Mouse (Mus musculus) adrenal gland, postnatal 10 days (tissue): ENCODE data around the gene Itgae. TPM values are rescaled to one million over a fixed set of nuclear protein-coding genes. Genes with fewer than 3 reads are reported as not detected.

ENCODE experiments used
- DNase-seq: peaks from one replicate; pipeline ENCODE4 v3.0.0; 2021; ENCODE audit warnings: mixed read lengths
- total RNA-seq, 2 experiments: library from RNA; stranded (reverse); gene quantifications; 2 replicates each; pipeline ENCODE4 v1.2.3; 2021

The Itgae gene
- total RNA-seq, 2 experiments from 2014 or later, result 0.82 to 0.90 TPM

GRCm38 (mm10) chr11:73146975-73147365, 56.6 kb downstream of the Itgae start:
- DNase-seq, result no peak

GRCm38 (mm10) chr11:73148209-73148608, 57.8 kb downstream of the Itgae start:
- DNase-seq, result peak; percentile 47

GRCm38 (mm10) chr11:73155071-73155470, 64.7 kb downstream of the Itgae start:
- no peak for DNase-seq

GRCm38 (mm10) chr11:73159957-73160810, 69.8 kb downstream of the Itgae start, which contains the start of gene P2rx5:
P2rx5 (plus strand) TSS chr11:73160421.
- DNase-seq, result peak; percentile 76

- DNase-seq, result peak; percentile 70
Observed at GRCm38 (mm10) chr11:73160811-73161200, 70.4 kb downstream of the Itgae start.

GRCm38 (mm10) chr11:73161616-73162015, 71.2 kb downstream of the Itgae start:
- DNase-seq, result no peak

GRCm38 (mm10) chr11:73162284-73162683, 71.9 kb downstream of the Itgae start:
- DNase-seq, result no peak

GRCm38 (mm10) chr11:73168071-73168470, 77.7 kb downstream of the Itgae start:
- DNase-seq, result peak; percentile 60

GRCm38 (mm10) chr11:73168576-73168975, 78.2 kb downstream of the Itgae start:
- no peak for DNase-seq

- DNase-seq, result peak; percentile 72
Observed at GRCm38 (mm10) chr11:73169231-73169630, 78.8 kb downstream of the Itgae start.

GRCm38 (mm10) chr11:73172186-73172585, 81.8 kb downstream of the Itgae start:
- peak; percentile 72 for DNase-seq

GRCm38 (mm10) chr11:73175612-73176011, 85.2 kb downstream of the Itgae start:
- DNase-seq, result peak; percentile 47

- DNase-seq, result no peak
Observed at GRCm38 (mm10) chr11:73176186-73176585, 85.8 kb downstream of the Itgae start.

GRCm38 (mm10) chr11:73176608-73177508, 86.5 kb downstream of the Itgae start, which contains the start of the genes Emc6 and Tax1bp3:
Emc6 (minus strand) TSS chr11:73177037.
Tax1bp3 (plus strand) TSS chr11:73177083.
- peak; percentile 97 for DNase-seq

GRCm38 (mm10) chr11:73177509-73177875, 87.1 kb downstream of the Itgae start:
- peak; percentile 90 for DNase-seq

GRCm38 (mm10) chr11:73177895-73178294, 87.5 kb downstream of the Itgae start:
- DNase-seq, result no peak

GRCm38 (mm10) chr11:73185872-73186615, 95.7 kb downstream of the Itgae start:
- DNase-seq, result no peak

GRCm38 (mm10) chr11:73187231-73187630, 96.8 kb downstream of the Itgae start:
- no peak for DNase-seq

- DNase-seq, result no peak
Observed at GRCm38 (mm10) chr11:73193047-73193446, 102.7 kb downstream of the Itgae start.

- no peak for DNase-seq
Observed at GRCm38 (mm10) chr11:73194444-73194843, 104.1 kb downstream of the Itgae start.
